Mouse (Mus musculus): ENCODE data around the gene Jmjd8. TPM values are rescaled to one million over a fixed set of nuclear protein-coding genes. Genes with fewer than 3 reads are reported as not detected.

Gene Jmjd8
- polyA plus RNA-seq, 1 experiment from 2014 or later = 29.7 TPM

- ATAC-seq (ENCODE audit: low FRiP score, low TSS enrichment) = peak; percentile 24
- Histone ChIP-seq H3K9ac (ENCODE audit: low read length) (peak overlapping the region; percentile 86), H3K9me3 (ENCODE audit: control insufficient read depth, low read length) (no peaks in the 10 kb centered on the region), H3K36me3 (ENCODE audit: control insufficient read depth, insufficient read depth, low read length) (peaks cover 29% of the 10 kb centered on the region), H3K4me1 (replicated peaks; ENCODE audit: control insufficient read depth, insufficient read depth) (no peaks in the 10 kb centered on the region; the same call in 1 of the 2 replicates), H3K27ac (replicated peaks) (peak overlapping the region; percentile 87), H3K4me3 (ENCODE audit: low read depth, low read length) (peak overlapping the region; percentile 83), H3K27me3 (ENCODE audit: control insufficient read depth, insufficient read depth, low read length) (no peaks in the 10 kb centered on the region), H3K4me2 (replicated peaks; ENCODE audit: low read depth) (peak overlapping the region; percentile 92)
- DNase-seq (ENCODE audit: low spot score) = no peak
- WGBS = 2% methylated on average over 32 of the region's 38 CpGs
- TF ChIP-seq CTCF (IDR thresholded peaks at IDR 0.05; ENCODE audit: low read depth) (no peak), EP300 (optimal IDR thresholded peaks at IDR 0.05) (no peak)
Measured at GRCm38 (mm10) chr17:25843636-25844395, 15.1 kb downstream of the Jmjd8 start.

GRCm38 (mm10) chr17:25844396-25844901 lies 15.8 kb downstream of the Jmjd8 start, which contains the start of gene Rhot2:
Rhot2 (minus strand) TSS chr17:25844851.
- Histone ChIP-seq H3K27me3 (ENCODE audit: control insufficient read depth, insufficient read depth, low read length) (no peaks in the 10 kb centered on the region), H3K27ac (replicated peaks) (peak within 1 kb of the TSS; percentile 87), H3K36me3 (ENCODE audit: control insufficient read depth, insufficient read depth, low read length) (peaks cover 24% of the 10 kb centered on the region), H3K4me1 (replicated peaks; ENCODE audit: control insufficient read depth, insufficient read depth) (no peaks in the 10 kb centered on the region; the same call in 1 of the 2 replicates), H3K9me3 (ENCODE audit: control insufficient read depth, low read length) (no peaks in the 10 kb centered on the region), H3K9ac (ENCODE audit: low read length) (peak within 1 kb of the TSS; percentile 86), H3K4me2 (replicated peaks; ENCODE audit: low read depth) (peak within 1 kb of the TSS; percentile 92), H3K4me3 (ENCODE audit: low read depth, low read length) (peak within 1 kb of the TSS; percentile 83)
- TF ChIP-seq CTCF (IDR thresholded peaks at IDR 0.05; ENCODE audit: low read depth) = peak; percentile 83
- no peak for TF ChIP-seq EP300 (optimal IDR thresholded peaks at IDR 0.05)
- DNase-seq (ENCODE audit: low spot score) (peak; percentile 98), ATAC-seq (ENCODE audit: low FRiP score, low TSS enrichment) (peak; percentile 94)
- WGBS = under 1% methylated on average over 20 of the region's 21 CpGs

GRCm38 (mm10) chr17:25860229-25860628 lies 31.6 kb downstream of the Jmjd8 start:
- Histone ChIP-seq H3K4me1 (replicated peaks; ENCODE audit: control insufficient read depth, insufficient read depth) (peaks cover 7% of the 10 kb centered on the region), H3K36me3 (ENCODE audit: control insufficient read depth, insufficient read depth, low read length) (no peaks in the 10 kb centered on the region), H3K9ac (ENCODE audit: low read length) (no peak overlapping the region), H3K4me3 (ENCODE audit: low read depth, low read length) (no peak overlapping the region), H3K4me2 (replicated peaks; ENCODE audit: low read depth) (peak overlapping the region; percentile 91), H3K27ac (replicated peaks) (no peak overlapping the region), H3K27me3 (ENCODE audit: control insufficient read depth, insufficient read depth, low read length) (no peaks in the 10 kb centered on the region), H3K9me3 (ENCODE audit: control insufficient read depth, low read length) (no peaks in the 10 kb centered on the region)
- TF ChIP-seq CTCF (IDR thresholded peaks at IDR 0.05; ENCODE audit: low read depth) (no peak), EP300 (optimal IDR thresholded peaks at IDR 0.05) (no peak)
- no peak for DNase-seq (ENCODE audit: low spot score)
- 94% methylated on average over 6 of the region's 6 CpGs for WGBS
- no peak for ATAC-seq (ENCODE audit: low FRiP score, low TSS enrichment)

- peak within 1 kb of the TSS; percentile 91 for H3K4me2 ChIP-seq (replicated peaks; ENCODE audit: low read depth)
- H3K27ac ChIP-seq (replicated peaks) = peak within 1 kb of the TSS; percentile 77
- no peaks in the 10 kb centered on the region for H3K9me3 ChIP-seq (ENCODE audit: control insufficient read depth, low read length)
- ATAC-seq (ENCODE audit: low FRiP score, low TSS enrichment) = peak; percentile 85
- H3K9ac ChIP-seq (ENCODE audit: low read length) = peak within 1 kb of the TSS; percentile 79
- no peak for TF ChIP-seq EP300 (optimal IDR thresholded peaks at IDR 0.05)
- TF ChIP-seq CTCF (IDR thresholded peaks at IDR 0.05; ENCODE audit: low read depth) = peak; percentile 58
- 2% methylated on average over 61 of the region's 65 CpGs for WGBS
- peak within 1 kb of the TSS; percentile 67 for H3K4me3 ChIP-seq (ENCODE audit: low read depth, low read length)
- H3K27me3 ChIP-seq (ENCODE audit: control insufficient read depth, insufficient read depth, low read length) = no peaks in the 10 kb centered on the region
- peak; percentile 91 for DNase-seq (ENCODE audit: low spot score)
- H3K36me3 ChIP-seq (ENCODE audit: control insufficient read depth, insufficient read depth, low read length) = no peaks in the 10 kb centered on the region
- H3K4me1 ChIP-seq (replicated peaks; ENCODE audit: control insufficient read depth, insufficient read depth) = peaks cover 7% of the 10 kb centered on the region
Measured at GRCm38 (mm10) chr17:25860832-25861703, 32.4 kb downstream of the Jmjd8 start, which contains the start of gene Wdr90. Wdr90 (minus strand) TSS chr17:25861501.

GRCm38 (mm10) chr17:25861704-25862612 lies 33.3 kb downstream of the Jmjd8 start:
- DNase-seq (ENCODE audit: low spot score) (no peak), ATAC-seq (ENCODE audit: low FRiP score, low TSS enrichment) (no peak)
- Histone ChIP-seq H3K4me3 (ENCODE audit: low read depth, low read length) (peak overlapping the region; percentile 67), H3K9ac (ENCODE audit: low read length) (peak overlapping the region; percentile 79), H3K36me3 (ENCODE audit: control insufficient read depth, insufficient read depth, low read length) (no peaks in the 10 kb centered on the region), H3K9me3 (ENCODE audit: control insufficient read depth, low read length) (no peaks in the 10 kb centered on the region), H3K27ac (replicated peaks) (peak overlapping the region; percentile 77), H3K4me2 (replicated peaks; ENCODE audit: low read depth) (peak overlapping the region; percentile 91), H3K27me3 (ENCODE audit: control insufficient read depth, insufficient read depth, low read length) (no peaks in the 10 kb centered on the region), H3K4me1 (replicated peaks; ENCODE audit: control insufficient read depth, insufficient read depth) (peaks cover 7% of the 10 kb centered on the region)
- WGBS = 14% methylated on average over 6 of the region's 6 CpGs
- no peak for TF ChIP-seq EP300 (optimal IDR thresholded peaks at IDR 0.05)
- TF ChIP-seq CTCF (IDR thresholded peaks at IDR 0.05; ENCODE audit: low read depth) = no peak

All from stomach, postnatal 0 days (tissue).